Mouse (Mus musculus) 3134 (cell line): ENCODE results near the gene Atp6v1g3.

ENCODE experiments used
- DNase-seq: peaks from one replicate; pipeline ENCODE4 v3.0.0-alpha.2; 2011; ENCODE audit warnings: low spot score; ENCODE audit not compliant: insufficient read length; ENCODE audit errors: extremely low read depth

Atp6v1g3 gene

GRCm38 (mm10) chr1:138337417-138337816 is 63.9 kb downstream of the Atp6v1g3 start:
- no peak for DNase-seq
